8 mouse cellular contexts compared by ENCODE assay signal in genomic region chr17:23770493-23770892, GRCm38 (mm10). TPM values are rescaled to one million over a fixed set of nuclear protein-coding genes. Genes with fewer than 3 reads are reported as not detected.
DNase-seq lines count a peak whose midpoint lies in the region; ATAC-seq and TF ChIP-seq lines count a peak whose summit lies in the region.

No protein-coding gene starts in this region.

- H3K27ac ChIP-seq in layer of hippocampus, adult 2 months = peak overlapping the region; percentile 97
- H3K27ac ChIP-seq in hindbrain, embryonic 15.5 days (replicated peaks) = peak overlapping the region; percentile 94
- peak overlapping the region; percentile 93 for H3K27ac ChIP-seq in midbrain, embryonic 15.5 days

- no peaks in the 10 kb centered on the region for H3K9me3 ChIP-seq in hindbrain, embryonic 15.5 days
- no peaks in the 10 kb centered on the region for H3K9me3 ChIP-seq in midbrain, embryonic 15.5 days

- peak overlapping the region; percentile 67 for H3K4me2 ChIP-seq in hindbrain, embryonic 15.5 days
- H3K4me2 ChIP-seq in midbrain, embryonic 15.5 days = peak overlapping the region; percentile 69

- no peaks in the 10 kb centered on the region for H3K27me3 ChIP-seq in hindbrain, embryonic 15.5 days
- H3K27me3 ChIP-seq in midbrain, embryonic 15.5 days (replicated peaks) = no peaks in the 10 kb centered on the region

- H3K4me1 ChIP-seq in hindbrain, embryonic 15.5 days (replicated peaks) = peaks cover 27% of the 10 kb centered on the region
- peaks cover 27% of the 10 kb centered on the region for H3K4me1 ChIP-seq in midbrain, embryonic 15.5 days

- TF ChIP-seq CTCF in layer of hippocampus, adult 2 months (conservative IDR thresholded peaks at IDR 0.05) = peak; percentile 24; the same call in 1 of the 2 replicates
- no peak for TF ChIP-seq CTCF in brain, embryonic 14.5 days (IDR thresholded peaks at IDR 0.05; ENCODE audit: borderline replicate concordance, extremely low read depth, insufficient read depth, insufficient read length)

- peak overlapping the region; percentile 99 for H3K4me3 ChIP-seq in layer of hippocampus, adult 2 months
- peak overlapping the region; percentile 94 for H3K4me3 ChIP-seq in hindbrain, embryonic 15.5 days
- H3K4me3 ChIP-seq in midbrain, embryonic 15.5 days = peak overlapping the region; percentile 94

- DNase-seq in layer of hippocampus, adult 2 months (ENCODE audit: low spot score in 2 of 2) = no peak
- DNase-seq in layer of hippocampus, adult 8-10 months (ENCODE audit: low spot score in 2 of 2) = no peak
- DNase-seq in brain, embryonic 14.5 days (ENCODE audit: low read depth) = peak; percentile 39
- DNase-seq in spleen, adult 12 weeks (ENCODE audit: low spot score) = no peak
- no peak for DNase-seq in left cerebral cortex, adult 11 months (ENCODE audit: low spot score)
- no peak for DNase-seq in adrenal gland, postnatal 14 days

- H3K36me3 ChIP-seq in hindbrain, embryonic 15.5 days = peaks cover 9% of the 10 kb centered on the region; the same call in 1 of the 2 replicates
- no peaks in the 10 kb centered on the region for H3K36me3 ChIP-seq in midbrain, embryonic 15.5 days (replicated peaks)

- 2% methylated on average over 2 of the region's 2 CpGs for WGBS in hindbrain, embryonic 15.5 days
- 7% methylated on average over 2 of the region's 2 CpGs for WGBS in midbrain, embryonic 15.5 days

- ATAC-seq in hindbrain, embryonic 15.5 days (ENCODE audit: low FRiP score, low read depth) = no peak
- no peak for ATAC-seq in midbrain, embryonic 15.5 days (replicated peaks)

- no peak for TF ChIP-seq POLR2A in brain, embryonic 14.5 days (IDR thresholded peaks at IDR 0.05; ENCODE audit: borderline replicate concordance, extremely low read depth, insufficient read depth, insufficient read length, poor library complexity, severe bottlenecking)

- H3K9ac ChIP-seq in hindbrain, embryonic 15.5 days = peak overlapping the region; percentile 97
- peak overlapping the region; percentile 98 for H3K9ac ChIP-seq in midbrain, embryonic 15.5 days

RNA-seq across cellular contexts. Expression of gene Flywch1, which starts 0.9 kb away (rescaled TPM):
- total RNA-seq in layer of hippocampus, adult 2 months (2021) = 100 to 1,000 TPM; 310 to 345 TPM
- total RNA-seq in layer of hippocampus, adult 8-10 months (2022) = 100 to 1,000 TPM; 324 to 395 (median 358) TPM
- 110 and 150 TPM in 2 replicates for polyA plus RNA-seq in brain, embryonic 14.5 days (2012; rRNA removed)
- 204 and 209 TPM in 2 replicates for polyA plus RNA-seq in hindbrain, embryonic 15.5 days (2015; fragmentation: Nextera tagmentation; extraction: Ambion mirVana)
- 242 and 257 TPM in 2 replicates for polyA plus RNA-seq in midbrain, embryonic 15.5 days (2015; fragmentation: Nextera tagmentation; extraction: Ambion mirVana)
- 44.4 and 46.4 TPM in 2 replicates for total RNA-seq in adrenal gland, postnatal 14 days (2021)

RNA-seq across cellular contexts. Expression of gene Flywch2, which starts 15.4 kb away (rescaled TPM):
- total RNA-seq in layer of hippocampus, adult 2 months (2021) = 10 to 100 TPM; 10.6 to 12.3 TPM
- total RNA-seq in layer of hippocampus, adult 8-10 months (2022) = 10 to 100 TPM in 2 of 4 experiments, 1 to 10 TPM in 2; 8.1 to 11.7 (median 10.1) TPM
- 54.6 and 59.4 TPM in 2 replicates for polyA plus RNA-seq in brain, embryonic 14.5 days (2012; rRNA removed)
- polyA plus RNA-seq in hindbrain, embryonic 15.5 days (2015; fragmentation: Nextera tagmentation; extraction: Ambion mirVana) = 79.4 and 83.9 TPM in 2 replicates
- 90.1 and 90.2 TPM in 2 replicates for polyA plus RNA-seq in midbrain, embryonic 15.5 days (2015; fragmentation: Nextera tagmentation; extraction: Ambion mirVana)
- 6.5 and 9.8 TPM in 2 replicates for total RNA-seq in adrenal gland, postnatal 14 days (2021)

RNA-seq across cellular contexts. Expression of gene Srrm2, which starts 19.8 kb away (rescaled TPM):
- 100 to 1,000 TPM; 613 to 663 TPM for total RNA-seq in layer of hippocampus, adult 2 months (2021)
- total RNA-seq in layer of hippocampus, adult 8-10 months (2022) = 100 to 1,000 TPM; 503 to 777 (median 666) TPM
- polyA plus RNA-seq in brain, embryonic 14.5 days (2012; rRNA removed) = 749 and 826 TPM in 2 replicates
- polyA plus RNA-seq in hindbrain, embryonic 15.5 days (2015; fragmentation: Nextera tagmentation; extraction: Ambion mirVana) = 480 and 502 TPM in 2 replicates
- polyA plus RNA-seq in midbrain, embryonic 15.5 days (2015; fragmentation: Nextera tagmentation; extraction: Ambion mirVana) = 552 and 579 TPM in 2 replicates
- total RNA-seq in adrenal gland, postnatal 14 days (2021) = 515 and 599 TPM in 2 replicates

RNA-seq across cellular contexts. Expression of gene Kremen2, which starts 24.9 kb away (rescaled TPM):
- under 1 TPM; 0.23 to 0.32 TPM for total RNA-seq in layer of hippocampus, adult 2 months (2021)
- total RNA-seq in layer of hippocampus, adult 8-10 months (2022) = 1 to 10 TPM in 1 of 4 experiments, under 1 TPM in 3; 0.51 to 1.3 (median 0.68) TPM
- polyA plus RNA-seq in brain, embryonic 14.5 days (2012; rRNA removed) = 2.8 and 3.7 TPM in 2 replicates
- 1.5 TPM in 2 replicates for polyA plus RNA-seq in hindbrain, embryonic 15.5 days (2015; fragmentation: Nextera tagmentation; extraction: Ambion mirVana)
- 1.4 and 1.5 TPM in 2 replicates for polyA plus RNA-seq in midbrain, embryonic 15.5 days (2015; fragmentation: Nextera tagmentation; extraction: Ambion mirVana)
- total RNA-seq in adrenal gland, postnatal 14 days (2021) = not detected in 2 replicates

RNA-seq across cellular contexts. Expression of gene Paqr4, which starts 29.8 kb away (rescaled TPM):
- 10 to 100 TPM; 46.2 to 48.3 TPM for total RNA-seq in layer of hippocampus, adult 2 months (2021)
- 10 to 100 TPM; 53.1 to 56.9 (median 53.6) TPM for total RNA-seq in layer of hippocampus, adult 8-10 months (2022)
- polyA plus RNA-seq in brain, embryonic 14.5 days (2012; rRNA removed) = 33.3 and 41.0 TPM in 2 replicates
- 67.0 and 75.2 TPM in 2 replicates for polyA plus RNA-seq in hindbrain, embryonic 15.5 days (2015; fragmentation: Nextera tagmentation; extraction: Ambion mirVana)
- polyA plus RNA-seq in midbrain, embryonic 15.5 days (2015; fragmentation: Nextera tagmentation; extraction: Ambion mirVana) = 70.9 and 72.6 TPM in 2 replicates
- total RNA-seq in adrenal gland, postnatal 14 days (2021) = 11.3 and 14.3 TPM in 2 replicates
